Mouse (Mus musculus) hindbrain, embryonic 11.5 days (tissue): ENCODE measurements around the gene Tpk1. TPM values are rescaled to one million over a fixed set of nuclear protein-coding genes. Genes with fewer than 3 reads are reported as not detected.
"Not testable (repeated sequence)": the region's sequence is repeated elsewhere in the genome, so short reads cannot be mapped to it uniquely, and the experiment has no call there.

Source experiments
- ATAC-seq: fragments of 200-750 bp; cut with Nextera tagmentation; 2 replicates; pipeline ENCODE4 v1.8.0; 2017; ENCODE audit warnings: mild to moderate bottlenecking, moderate TSS enrichment, moderate library complexity; ENCODE audit not compliant: low FRiP score
- DNase-seq: peaks from one replicate; pipeline ENCODE4 v3.0.0-alpha.2; 2015; ENCODE audit warnings: low spot score
- H3K27ac ChIP-seq: fragments of 300-500 bp; sonication (generic); 2 replicates; pipeline ENCODE4 v1.5.1; 2014; ENCODE audit warnings: mild to moderate bottlenecking, low read depth, low read length
- H3K27me3 ChIP-seq: fragments of 300-500 bp; sonication (generic); 2 replicates; pipeline ENCODE4 v1.6.1; 2014; ENCODE audit warnings: mild to moderate bottlenecking, low read length, moderate library complexity, mixed read lengths; ENCODE audit not compliant: control insufficient read depth, insufficient read depth
- H3K36me3 ChIP-seq: fragments of 300-500 bp; sonication (generic); 2 replicates; pipeline ENCODE4 v1.6.1; 2014; ENCODE audit warnings: mild to moderate bottlenecking, low read length, moderate library complexity, mixed read lengths; ENCODE audit not compliant: control insufficient read depth, insufficient read depth
- H3K4me1 ChIP-seq: fragments of 300-500 bp; sonication (generic); replicated peaks from 2 replicates; pipeline ENCODE4 v1.6.1; 2014; ENCODE audit warnings: low read length, mixed read lengths; ENCODE audit not compliant: control insufficient read depth, insufficient read depth
- H3K4me2 ChIP-seq: fragments of 300-500 bp; sonication (generic); replicated peaks from 2 replicates; pipeline ENCODE4 v1.6.1; 2014; ENCODE audit warnings: mild to moderate bottlenecking, low read depth, low read length
- H3K4me3 ChIP-seq: fragments of 300-500 bp; sonication (generic); 2 replicates; pipeline ENCODE4 v1.5.1; 2014; ENCODE audit warnings: low read depth, low read length
- H3K9ac ChIP-seq: fragments of 300-500 bp; sonication (generic); 2 replicates; pipeline ENCODE4 v1.6.1; 2014; ENCODE audit warnings: low read depth, low read length
- H3K9me3 ChIP-seq: fragments of 300-500 bp; sonication (generic); 2 replicates; pipeline ENCODE4 v1.6.1; 2016; ENCODE audit warnings: low read length; ENCODE audit not compliant: control insufficient read depth
- WGBS: fragments of 180-500 bp; shearing (Covaris S2); extraction: QIAGEN DNeasy Blood & Tissue Kit; methylation state at CpG from one replicate; pipeline ENCODE4 v1.1.7; 2014; 5-methylcytosine and 5-hydroxymethylcytosine counted together
- polyA plus RNA-seq: library from polyadenylated mRNA; unstranded; fragments of >200 nt; fragmentation: Nextera tagmentation; extraction: Ambion mirVana; gene quantifications from 2 replicates; pipeline ENCODE4 v1.2.1, GENCODE M21; 2014

Tpk1 gene
- polyA plus RNA-seq, 1 experiment from 2014 or later: 6.5 TPM

- DNase-seq: no peak
- Histone ChIP-seq H3K4me1 (no peaks in the 10 kb centered on the region), H3K27me3 (no peaks in the 10 kb centered on the region), H3K4me2 (no peak overlapping the region), H3K9ac (no peak overlapping the region), H3K9me3 (no peaks in the 10 kb centered on the region), H3K4me3 (no peak overlapping the region), H3K27ac (no peak overlapping the region), H3K36me3 (no peaks in the 10 kb centered on the region)
- WGBS: 95% methylated on average over 3 of the region's 3 CpGs
- ATAC-seq: no peak
Measured at GRCm38 (mm10) chr6:43633308-43633963, 32.6 kb downstream of the Tpk1 start.

- Histone ChIP-seq H3K4me1 (no peaks in the 10 kb centered on the region), H3K27me3 (no peaks in the 10 kb centered on the region), H3K4me2 (no peak overlapping the region), H3K4me3 (no peak overlapping the region), H3K27ac (no peak overlapping the region), H3K9me3 (no peaks in the 10 kb centered on the region), H3K36me3 (no peaks in the 10 kb centered on the region), H3K9ac (no peak overlapping the region)
- ATAC-seq (no peak), DNase-seq (no peak)
Measured at GRCm38 (mm10) chr6:43632871-43633270, 33.2 kb downstream of the Tpk1 start.

GRCm38 (mm10) chr6:43623448-43623847, 42.6 kb downstream of the Tpk1 start:
- H3K36me3 ChIP-seq, H3K9me3 ChIP-seq, ATAC-seq, H3K27ac ChIP-seq, H3K4me2 ChIP-seq, H3K9ac ChIP-seq, H3K4me3 ChIP-seq, H3K27me3 ChIP-seq, H3K4me1 ChIP-seq, DNase-seq: not testable (repeated sequence)
- WGBS: 91% methylated on average over 6 of the region's 6 CpGs

GRCm38 (mm10) chr6:43619258-43619657, 46.8 kb downstream of the Tpk1 start:
- Histone ChIP-seq H3K9me3 (no peaks in the 10 kb centered on the region), H3K4me1 (no peaks in the 10 kb centered on the region), H3K9ac (no peak overlapping the region), H3K27ac (no peak overlapping the region), H3K4me2 (no peak overlapping the region), H3K4me3 (no peak overlapping the region), H3K27me3 (no peaks in the 10 kb centered on the region), H3K36me3 (no peaks in the 10 kb centered on the region)
- WGBS: 87% methylated on average over 3 of the region's 3 CpGs
- ATAC-seq (no peak), DNase-seq (no peak)

GRCm38 (mm10) chr6:43611770-43612169, 54.3 kb downstream of the Tpk1 start:
- H3K4me3 ChIP-seq: no peak overlapping the region
- H3K9ac ChIP-seq: no peak overlapping the region
- 81% methylated on average over 2 of the region's 2 CpGs for WGBS
- H3K9me3 ChIP-seq: no peaks in the 10 kb centered on the region
- H3K36me3 ChIP-seq: no peaks in the 10 kb centered on the region
- no peak overlapping the region for H3K4me2 ChIP-seq
- H3K4me1 ChIP-seq: no peaks in the 10 kb centered on the region
- no peak for DNase-seq
- no peaks in the 10 kb centered on the region for H3K27me3 ChIP-seq
- no peak overlapping the region for H3K27ac ChIP-seq
- no peak for ATAC-seq

- ATAC-seq: no peak
- no peak overlapping the region for H3K4me2 ChIP-seq
- H3K9ac ChIP-seq: no peak overlapping the region
- DNase-seq: no peak
- 87% methylated on average over 4 of the region's 4 CpGs for WGBS
- H3K4me1 ChIP-seq: no peaks in the 10 kb centered on the region
- no peak overlapping the region for H3K4me3 ChIP-seq
- no peaks in the 10 kb centered on the region for H3K36me3 ChIP-seq
- no peaks in the 10 kb centered on the region for H3K27me3 ChIP-seq
- no peaks in the 10 kb centered on the region for H3K9me3 ChIP-seq
- H3K27ac ChIP-seq: no peak overlapping the region
Measured at GRCm38 (mm10) chr6:43590841-43591541, 75.1 kb downstream of the Tpk1 start.

GRCm38 (mm10) chr6:43585274-43585673, 80.8 kb downstream of the Tpk1 start:
- 94% methylated on average over 2 of the region's 2 CpGs for WGBS
- ATAC-seq (no peak), DNase-seq (no peak)
- Histone ChIP-seq H3K4me2 (no peak overlapping the region), H3K9me3 (no peaks in the 10 kb centered on the region), H3K27me3 (no peaks in the 10 kb centered on the region), H3K4me3 (no peak overlapping the region), H3K9ac (no peak overlapping the region), H3K4me1 (no peaks in the 10 kb centered on the region), H3K27ac (no peak overlapping the region), H3K36me3 (no peaks in the 10 kb centered on the region)

GRCm38 (mm10) chr6:43581809-43582208, 84.3 kb downstream of the Tpk1 start:
- no peak overlapping the region for H3K4me2 ChIP-seq
- H3K36me3 ChIP-seq: no peaks in the 10 kb centered on the region
- H3K27ac ChIP-seq: no peak overlapping the region
- ATAC-seq (no peak), DNase-seq (no peak)
- H3K9me3 ChIP-seq: no peaks in the 10 kb centered on the region
- no peaks in the 10 kb centered on the region for H3K27me3 ChIP-seq
- no peak overlapping the region for H3K9ac ChIP-seq
- H3K4me1 ChIP-seq: no peaks in the 10 kb centered on the region
- 93% methylated on average over 2 of the region's 2 CpGs for WGBS
- H3K4me3 ChIP-seq: no peak overlapping the region

- ATAC-seq: no peak
- DNase-seq: no peak
- Histone ChIP-seq H3K9ac (no peak overlapping the region), H3K27me3 (no peaks in the 10 kb centered on the region), H3K36me3 (no peaks in the 10 kb centered on the region), H3K4me3 (no peak overlapping the region), H3K4me2 (no peak overlapping the region), H3K9me3 (no peaks in the 10 kb centered on the region), H3K4me1 (no peaks in the 10 kb centered on the region), H3K27ac (no peak overlapping the region)
- 94% methylated on average over 1 of the region's 1 CpGs for WGBS
Measured at GRCm38 (mm10) chr6:43567885-43568284, 98.2 kb downstream of the Tpk1 start.
